Mouse (Mus musculus) 416B (cell line): ENCODE measurements at regions not wholly inside any gene's neighbourhood (a gene's known extent, or its start where the extent isn't known, plus 50 kb on each side); places are given as distances from the start of the nearest gene placed in this dataset.
A peak's percentile ranks its signal among the peaks of the same experiment; 100 is the strongest.
"Not testable (repeated sequence)": the region's sequence is repeated elsewhere in the genome, so short reads cannot be mapped to it uniquely, and the experiment has no call there.

ENCODE experiments used
- DNase-seq: peaks from one replicate; pipeline ENCODE4 v3.0.0; 2011; ENCODE audit warnings: low read depth

- no peak for DNase-seq
Observed at GRCm38 (mm10) chr9:91053065-91053793, 309.0 kb upstream of the Zic4 start.

GRCm38 (mm10) chr9:91059460-91059859, 302.8 kb upstream of the Zic4 start:
- DNase-seq = peak; percentile 4

- DNase-seq = no peak
Observed at GRCm38 (mm10) chr9:91069496-91069895, 292.7 kb upstream of the Zic4 start.

GRCm38 (mm10) chr9:91073366-91074174, 288.6 kb upstream of the Zic4 start:
- DNase-seq = no peak

- DNase-seq = no peak
Observed at GRCm38 (mm10) chr9:91074175-91074480, 288.1 kb upstream of the Zic4 start.

- DNase-seq = no peak
Observed at GRCm38 (mm10) chr9:91077490-91077889, 284.7 kb upstream of the Zic4 start.

GRCm38 (mm10) chr9:91083791-91084190, 278.4 kb upstream of the Zic4 start:
- DNase-seq = no peak

- no peak for DNase-seq
Observed at GRCm38 (mm10) chr9:91085923-91086322, 276.3 kb upstream of the Zic4 start.

- no peak for DNase-seq
Observed at GRCm38 (mm10) chr9:91089348-91089747, 272.9 kb upstream of the Zic4 start.

GRCm38 (mm10) chr9:91091421-91092050, 270.7 kb upstream of the Zic4 start:
- no peak for DNase-seq

GRCm38 (mm10) chr9:91101614-91102407, 260.4 kb upstream of the Zic4 start:
- DNase-seq = no peak

GRCm38 (mm10) chr9:91122441-91123035, 239.7 kb upstream of the Zic4 start:
- DNase-seq = no peak

GRCm38 (mm10) chr9:91123208-91123607, 239.0 kb upstream of the Zic4 start:
- no peak for DNase-seq

- no peak for DNase-seq
Observed at GRCm38 (mm10) chr9:91126630-91127245, 235.5 kb upstream of the Zic4 start.

GRCm38 (mm10) chr9:91128491-91128890, 233.7 kb upstream of the Zic4 start:
- not testable (repeated sequence) for DNase-seq

GRCm38 (mm10) chr9:91130111-91130720, 232.0 kb upstream of the Zic4 start:
- DNase-seq = no peak

- DNase-seq = no peak
Observed at GRCm38 (mm10) chr9:91131415-91132255, 230.6 kb upstream of the Zic4 start.

- DNase-seq = no peak
Observed at GRCm38 (mm10) chr9:91132531-91132930, 229.7 kb upstream of the Zic4 start.

GRCm38 (mm10) chr9:91133256-91133920, 228.8 kb upstream of the Zic4 start:
- DNase-seq = no peak
